Mouse (Mus musculus) heart, postnatal 36 days (tissue): Measurements from ENCODE around the gene Hcfc1. TPM values are rescaled to one million over a fixed set of nuclear protein-coding genes. Genes with fewer than 3 reads are reported as not detected.

Experiments
- total RNA-seq, 2 experiments: library from RNA; stranded (reverse); gene quantifications; 2 replicates each; pipeline ENCODE4 v1.2.3; 2021

Hcfc1 gene
- total RNA-seq, 2 experiments from 2014 or later, result 34.3 to 37.2 TPM

Other genes with a start within 250 kb of the Hcfc1 start
- gene Abcd1, start 249.8 kb downstream of the Hcfc1 start, total RNA-seq, result 10 to 100 TPM; 29.6 to 33.6 TPM
- gene Plxnb3, start 209.3 kb downstream of the Hcfc1 start, total RNA-seq, result 1 to 10 TPM; 1.6 to 2.1 TPM
- gene Srpk3, start 192.0 kb downstream of the Hcfc1 start, total RNA-seq, result 10 to 100 TPM; 31.0 to 33.7 TPM
- 100 to 1,000 TPM; 621 to 648 TPM for gene Idh3g, start 179.5 kb downstream of the Hcfc1 start, total RNA-seq
- gene Ssr4, start 179.3 kb downstream of the Hcfc1 start, total RNA-seq, result 10 to 100 TPM; 79.0 to 89.6 TPM
- 1 to 10 TPM; 1.4 to 1.5 TPM for gene Pdzd4, start 141.4 kb downstream of the Hcfc1 start, total RNA-seq
- gene Avpr2, start 74.3 kb downstream of the Hcfc1 start, total RNA-seq, result not detected
- gene L1cam, start 70.3 kb downstream of the Hcfc1 start, total RNA-seq, result 1 to 10 TPM; 2.8 to 4.5 TPM
- gene Arhgap4, start 44.5 kb downstream of the Hcfc1 start, total RNA-seq, result 1 to 10 TPM; 1.2 to 1.5 TPM
- 10 to 100 TPM; 58.2 to 61.4 TPM for gene Naa10, start 44.4 kb downstream of the Hcfc1 start, total RNA-seq
- gene Renbp, start 35.5 kb downstream of the Hcfc1 start, total RNA-seq, result 1 to 10 TPM; 5.4 to 6.7 TPM
- gene Irak1, start 57.6 kb upstream of the Hcfc1 start, total RNA-seq, result 10 to 100 TPM; 54.1 to 60.7 TPM
- gene Opn1mw, start 161.1 kb upstream of the Hcfc1 start, total RNA-seq, result not detected
- gene Mecp2, start 169.0 kb upstream of the Hcfc1 start, total RNA-seq, result 10 to 100 TPM; 30.5 to 36.2 TPM
- not detected for gene Tex28, start 201.5 kb upstream of the Hcfc1 start, total RNA-seq
- gene Tktl1, start 210.9 kb upstream of the Hcfc1 start, total RNA-seq, result not detected